Mouse (Mus musculus) CH12.LX (cell line): Measurements from ENCODE around the gene Pfkfb4. TPM values are rescaled to one million over a fixed set of nuclear protein-coding genes. Genes with fewer than 3 reads are reported as not detected.

Experiments used
- DNase-seq: peaks from one replicate; pipeline ENCODE4 v3.0.0-alpha.2; 2013; ENCODE audit errors: extremely low read depth
- H3K27ac ChIP-seq: 2 replicates; pipeline ENCODE4 v1.5.1; 2012; ENCODE audit warnings: low read depth, mild to moderate bottlenecking, control low read depth, moderate library complexity; ENCODE audit not compliant: insufficient read depth
- H3K27me3 ChIP-seq: replicated peaks from 2 replicates; pipeline ENCODE3; 2012; ENCODE audit warnings: inconsistent platforms
- H3K36me3 ChIP-seq, 2 experiments: replicated peaks in 1 of 2; 2 replicates each; pipeline versions ENCODE3 to v1.6.1; 2012; ENCODE audit warnings: inconsistent platforms in 1 of 2, low read length in 1 of 2, mild to moderate bottlenecking in 1 of 2, mixed read lengths in 1 of 2, moderate library complexity in 1 of 2; ENCODE audit not compliant: control insufficient read depth in 1 of 2, insufficient read depth in 1 of 2
- H3K4me1 ChIP-seq, 2 experiments: 2 replicates each; pipeline ENCODE4 v1.6.1; 2012; ENCODE audit warnings: inconsistent platforms in 1 of 2, moderate library complexity in 1 of 2; ENCODE audit not compliant: insufficient read depth in 2 of 2, control insufficient read depth in 1 of 2
- H3K4me2 ChIP-seq: 2 replicates; pipeline ENCODE4 v1.6.1; 2012; ENCODE audit warnings: low read depth, mild to moderate bottlenecking, control low read depth; ENCODE audit not compliant: poor library complexity, insufficient read depth, severe bottlenecking
- H3K4me3 ChIP-seq, 3 experiments: fragments of 150-350 bp in 1 of 3; sonication (generic) in 1 of 3; replicated peaks in 1 of 3; 2 replicates each; pipeline versions ENCODE3 to v1.5.1; 2011 to 2012; ENCODE audit warnings: low read depth in 2 of 3, low read length in 2 of 3, mild to moderate bottlenecking in 2 of 3, moderate library complexity in 2 of 3, control low read depth in 1 of 3, improper control_type of control experiment in 1 of 3, inconsistent platforms in 1 of 3, mixed read lengths in 1 of 3; ENCODE audit not compliant: poor library complexity in 1 of 3
- H3K79me2 ChIP-seq: replicated peaks from 2 replicates; pipeline ENCODE4 v1.6.1; 2012; ENCODE audit warnings: mild to moderate bottlenecking, moderate library complexity; ENCODE audit not compliant: control insufficient read depth, poor library complexity, insufficient read depth, severe bottlenecking; ENCODE audit errors: extremely low read depth
- H3K9ac ChIP-seq: 2 replicates; pipeline ENCODE4 v1.6.1; 2012; ENCODE audit warnings: low read depth, mild to moderate bottlenecking, control low read depth, moderate library complexity; ENCODE audit not compliant: insufficient read depth
- H3K9me3 ChIP-seq: replicated peaks from 2 replicates; pipeline ENCODE3; 2012; ENCODE audit warnings: low read length, inconsistent platforms, mixed read lengths
- BHLHE40 ChIP-seq: IDR thresholded peaks from 2 replicates; pipeline ENCODE4 v1.6.1; 2011; ENCODE audit warnings: mild to moderate bottlenecking, low read depth, low read length, improper control_type of control experiment
- CHD2 ChIP-seq: IDR thresholded peaks from 2 replicates; pipeline ENCODE4 v1.6.1; 2011; ENCODE audit warnings: low read length, improper control_type of control experiment
- CTCF ChIP-seq, 2 experiments: IDR thresholded peaks in 1 of 2; conservative IDR thresholded peaks in 1 of 2; 2 replicates each; pipeline ENCODE4 v1.5.1; 2011 to 2012; ENCODE audit warnings: low read depth in 2 of 2, low read length in 2 of 2, improper control_type of control experiment in 1 of 2, inconsistent platforms in 1 of 2, mild to moderate bottlenecking in 1 of 2, moderate library complexity in 1 of 2
- ELF1 ChIP-seq: IDR thresholded peaks from 2 replicates; pipeline ENCODE4 v1.6.1; 2014; ENCODE audit warnings: low read depth, mild to moderate bottlenecking, inconsistent platforms, low read length, improper control_type of control experiment
- EP300 ChIP-seq: IDR thresholded peaks from 2 replicates; pipeline ENCODE4 v1.6.1; 2011; ENCODE audit warnings: low read length, improper control_type of control experiment
- ETS1 ChIP-seq: conservative IDR thresholded peaks from 2 replicates; pipeline ENCODE4 v1.6.1; 2012; ENCODE audit warnings: low read depth, mild to moderate bottlenecking, inconsistent platforms, low read length, improper control_type of control experiment, moderate library complexity
- GABPA ChIP-seq: IDR thresholded peaks from 2 replicates; pipeline ENCODE4 v1.6.1; 2012; ENCODE audit warnings: low read depth, low read length, improper control_type of control experiment, inconsistent platforms; ENCODE audit not compliant: insufficient replicate concordance
- HCFC1 ChIP-seq: IDR thresholded peaks from 2 replicates; pipeline ENCODE4 v1.6.1; 2012; ENCODE audit warnings: low read depth, mild to moderate bottlenecking, inconsistent platforms, low read length, improper control_type of control experiment
- IRF4 ChIP-seq: IDR thresholded peaks from 2 replicates; pipeline ENCODE4 v1.6.1; 2014; ENCODE audit warnings: low read depth, mild to moderate bottlenecking, inconsistent platforms, low read length, improper control_type of control experiment
- JUN ChIP-seq: IDR thresholded peaks from 2 replicates; pipeline ENCODE4 v1.6.1; 2011; ENCODE audit warnings: low read depth, mild to moderate bottlenecking, low read length, improper control_type of control experiment, moderate library complexity; ENCODE audit not compliant: insufficient read depth
- JUND ChIP-seq: conservative IDR thresholded peaks from 2 replicates; pipeline ENCODE4 v1.6.1; 2011; ENCODE audit warnings: low read depth, low read length, improper control_type of control experiment
- MAFK ChIP-seq: IDR thresholded peaks from 2 replicates; pipeline ENCODE4 v1.6.1; 2011; ENCODE audit warnings: low read length, improper control_type of control experiment; ENCODE audit not compliant: insufficient replicate concordance
- MAX ChIP-seq: IDR thresholded peaks from 2 replicates; pipeline ENCODE4 v1.6.1; 2011; ENCODE audit warnings: low read length, improper control_type of control experiment
- MAZ ChIP-seq: IDR thresholded peaks from 2 replicates; pipeline ENCODE4 v1.6.1; 2012; ENCODE audit warnings: low read depth, mild to moderate bottlenecking, inconsistent platforms, low read length, improper control_type of control experiment, moderate library complexity
- MEF2A ChIP-seq: IDR thresholded peaks from 2 replicates; pipeline ENCODE4 v1.6.1; 2014; ENCODE audit warnings: low read depth, mild to moderate bottlenecking, inconsistent platforms, low read length, improper control_type of control experiment, borderline replicate concordance
- MXI1 ChIP-seq: IDR thresholded peaks from 2 replicates; pipeline ENCODE4 v1.6.1; 2011; ENCODE audit warnings: mild to moderate bottlenecking, low read depth, low read length, improper control_type of control experiment
- MYC ChIP-seq: IDR thresholded peaks from 2 replicates; pipeline ENCODE4 v1.6.1; 2011; ENCODE audit warnings: low read depth, mild to moderate bottlenecking, improper control_type of control experiment, low read length
- NELFE ChIP-seq: IDR thresholded peaks from 2 replicates; pipeline ENCODE4 v1.6.1; 2011; ENCODE audit warnings: low read depth, low read length, improper control_type of control experiment
- PAX5 ChIP-seq: IDR thresholded peaks from 2 replicates; pipeline ENCODE4 v1.6.1; 2012; ENCODE audit warnings: low read length, inconsistent platforms, mixed read lengths
- POLR2AphosphoS2 ChIP-seq: IDR thresholded peaks from 2 replicates; pipeline ENCODE4 v1.6.1; 2011; ENCODE audit warnings: low read depth, low read length, improper control_type of control experiment
- RAD21 ChIP-seq: IDR thresholded peaks from 2 replicates; pipeline ENCODE4 v1.6.1; 2011; ENCODE audit warnings: low read depth, mild to moderate bottlenecking, low read length, improper control_type of control experiment, moderate library complexity
- RCOR1 ChIP-seq: conservative IDR thresholded peaks from 2 replicates; pipeline ENCODE4 v1.6.1; 2012; ENCODE audit warnings: low read depth, mild to moderate bottlenecking, inconsistent platforms, low read length, improper control_type of control experiment
- SIN3A ChIP-seq: IDR thresholded peaks from 2 replicates; pipeline ENCODE4 v1.6.1; 2012; ENCODE audit warnings: low read length, improper control_type of control experiment, inconsistent platforms
- SMC3 ChIP-seq: IDR thresholded peaks from 2 replicates; pipeline ENCODE4 v1.6.1; 2011; ENCODE audit warnings: low read depth, low read length, improper control_type of control experiment
- TBP ChIP-seq: conservative IDR thresholded peaks from 2 replicates; pipeline ENCODE4 v1.6.1; 2011; ENCODE audit warnings: low read depth, low read length, improper control_type of control experiment
- TCF12 ChIP-seq: IDR thresholded peaks from 2 replicates; pipeline ENCODE4 v1.6.1; 2014; ENCODE audit warnings: low read depth, mild to moderate bottlenecking, inconsistent platforms, low read length, improper control_type of control experiment
- UBTF ChIP-seq: IDR thresholded peaks from 2 replicates; pipeline ENCODE4 v1.6.1; 2012; ENCODE audit warnings: low read depth, mild to moderate bottlenecking, inconsistent platforms, low read length, improper control_type of control experiment, moderate library complexity
- USF2 ChIP-seq: conservative IDR thresholded peaks from 2 replicates; pipeline ENCODE4 v1.6.1; 2011; ENCODE audit warnings: low read depth, low read length, improper control_type of control experiment
- ZKSCAN1 ChIP-seq: IDR thresholded peaks from 2 replicates; pipeline ENCODE4 v1.6.1; 2012; ENCODE audit warnings: low read depth, inconsistent platforms, low read length, improper control_type of control experiment, borderline replicate concordance
- ZMIZ1 ChIP-seq: IDR thresholded peaks from 2 replicates; pipeline ENCODE4 v1.6.1; 2012; ENCODE audit warnings: low read depth, mild to moderate bottlenecking, inconsistent platforms, low read length, improper control_type of control experiment
- ZNF384 ChIP-seq: IDR thresholded peaks from 2 replicates; pipeline ENCODE4 v1.6.1; 2012; ENCODE audit warnings: low read depth, low read length, improper control_type of control experiment, inconsistent platforms
- dilution Hi-C: fragments of 300-500 bp; cut with MboI; formaldehyde crosslinking; loops from 2 replicates; pipeline ENCODE4 v1.14.3; 2020; ENCODE audit warnings: low sequenced_read_pairs; ENCODE audit not compliant: extremely low pct_unique_long_range_greater_than_20kb, extremely low pct_ligation_motif_present
- in situ Hi-C: fragments of 300-500 bp; cut with MboI; formaldehyde crosslinking; loops from 3 replicates; pipeline ENCODE4 v1.14.3; 2019; ENCODE audit warnings: low sequenced_read_pairs, low pct_ligation_motif_present, low pct_unique_long_range_greater_than_20kb, mixed read lengths
- polyA plus RNA-seq: library from polyadenylated mRNA; unstranded; fragments of >175 nt; gene quantifications from 2 replicates; pipeline ENCODE4 v1.2.1, GENCODE M21; 2012; ENCODE audit warnings: low read depth; ENCODE audit not compliant: insufficient read length
- total RNA-seq, 2 experiments: library from RNA; depleted of rRNA; stranded (reverse); fragments of 300-350 nt in 1 of 2; fragments of >200 nt in 1 of 2; gene quantifications; 2 replicates each; pipeline ENCODE4 v1.2.3; 2012 to 2014

The Pfkfb4 gene
- total and polyA plus RNA-seq, 3 experiments, result 5.1 to 6.7 (median 5.9) TPM

GRCm38 (mm10) chr9:109060898-109061295 lies 69.3 kb downstream of the Pfkfb4 start:
- dilution Hi-C loops, result no loop called here
- Histone ChIP-seq H3K27me3 (no peaks in the 10 kb centered on the region), H3K9ac (no peak overlapping the region)
- DNase-seq, result no peak
- no peak for TF ChIP-seq RCOR1
- TF ChIP-seq MAX, result no peak
- no peak for TF ChIP-seq TCF12
- no peak for TF ChIP-seq JUN
- no peak for TF ChIP-seq NELFE
- TF ChIP-seq PAX5, result no peak
- no peak for TF ChIP-seq MAZ
- no peak for TF ChIP-seq SIN3A
- TF ChIP-seq CTCF (conservative IDR thresholded peaks at IDR 0.05 in 1 of 2, IDR thresholded peaks at IDR 0.05 in 1 of 2; ENCODE audit: low read depth in 2 of 2, low read length in 2 of 2), result no peak
- no peak for TF ChIP-seq EP300
- no peak for TF ChIP-seq ZMIZ1
- TF ChIP-seq TBP, result no peak
- TF ChIP-seq USF2, result no peak
- no peak for TF ChIP-seq MAFK
- TF ChIP-seq POLR2AphosphoS2, result no peak
- no peak for TF ChIP-seq IRF4
- TF ChIP-seq ZKSCAN1, result no peak
- no peak for TF ChIP-seq GABPA
- TF ChIP-seq BHLHE40, result no peak
- TF ChIP-seq, all 38 proteins: peak for 0
- Histone ChIP-seq H3K4me3 (no peak overlapping the region), H3K79me2 (peaks cover 21% of the 10 kb centered on the region), H3K27ac (no peak overlapping the region), H3K9me3 (no peaks in the 10 kb centered on the region), H3K36me3 (peaks cover 60 to 87% of the 10 kb centered on the region in 2 experiments), H3K4me1 (peaks cover 30 to 42% of the 10 kb centered on the region in 2 experiments), H3K4me2 (no peak overlapping the region)
- in situ Hi-C loops, result no loop called here

- H3K9me3 ChIP-seq, result no peaks in the 10 kb centered on the region
- H3K79me2 ChIP-seq, result peaks cover 16% of the 10 kb centered on the region
- H3K4me3 ChIP-seq, result no peak overlapping the region
- no peak for DNase-seq
- H3K27me3 ChIP-seq, result no peaks in the 10 kb centered on the region
- dilution Hi-C loops (no loop called here), in situ Hi-C loops (no loop called here)
- TF ChIP-seq CTCF (conservative IDR thresholded peaks at IDR 0.05 in 1 of 2, IDR thresholded peaks at IDR 0.05 in 1 of 2; ENCODE audit: low read depth in 2 of 2, low read length in 2 of 2), result peak in 1 of 2 experiments; percentile 58; a peak in 2 of 4 replicates
- no peak for TF ChIP-seq ETS1
- TF ChIP-seq EP300, result no peak
- TF ChIP-seq UBTF, result no peak
- no peak for TF ChIP-seq MXI1
- no peak for TF ChIP-seq TBP
- no peak for TF ChIP-seq ELF1
- TF ChIP-seq MYC, result no peak
- TF ChIP-seq RCOR1, result no peak
- no peak for TF ChIP-seq MEF2A
- TF ChIP-seq JUN, result no peak
- TF ChIP-seq MAX, result no peak
- TF ChIP-seq HCFC1, result no peak
- no peak for TF ChIP-seq IRF4
- no peak for TF ChIP-seq POLR2AphosphoS2
- TF ChIP-seq GABPA, result no peak
- TF ChIP-seq ZNF384, result no peak
- TF ChIP-seq CHD2, result no peak
- peak; percentile 32 for TF ChIP-seq SMC3
- TF ChIP-seq JUND, result no peak
- peak; percentile 34 for TF ChIP-seq RAD21
- H3K27ac ChIP-seq, result no peak overlapping the region
- peaks cover 2 to 15% of the 10 kb centered on the region in 2 experiments; a peak in 2 of 4 replicates for H3K4me1 ChIP-seq
- H3K4me2 ChIP-seq, result no peak overlapping the region
- H3K9ac ChIP-seq, result no peak overlapping the region
- peaks cover 60 to 86% of the 10 kb centered on the region in 2 experiments for H3K36me3 ChIP-seq
These were observed 76.6 kb downstream of the Pfkfb4 start for GRCm38 (mm10) chr9:109068095-109068735.
